Mouse (Mus musculus): ENCODE data around the gene Mdp1. TPM values are rescaled to one million over a fixed set of nuclear protein-coding genes. Genes with fewer than 3 reads are reported as not detected.

Gene Mdp1
- polyA plus RNA-seq, 1 experiment from 2014 or later, result 55.8 TPM

- Histone ChIP-seq H3K4me1 (ENCODE audit: control insufficient read depth, insufficient read depth, low read length) (0 out of 2 replicates have a peak, but pooled peaks cover 7% of the 10 kb centered on the region), H3K27ac (ENCODE audit: low read length) (peak overlapping the region; percentile 83), H3K9ac (replicated peaks; ENCODE audit: low read depth, low read length) (no peak overlapping the region; the same call in 1 of the 2 replicates), H3K27me3 (ENCODE audit: control insufficient read depth, insufficient read depth, low read length) (no peaks in the 10 kb centered on the region), H3K4me2 (replicated peaks; ENCODE audit: low read depth, low read length) (peak overlapping the region; percentile 62), H3K36me3 (ENCODE audit: control insufficient read depth, insufficient read depth, low read length) (peaks cover 31% of the 10 kb centered on the region), H3K9me3 (ENCODE audit: control insufficient read depth, low read depth, low read length) (no peaks in the 10 kb centered on the region), H3K4me3 (ENCODE audit: low read depth, low read length) (peak overlapping the region; percentile 83)
- WGBS, result 14% methylated on average over 3 of the region's 3 CpGs
- ATAC-seq (ENCODE audit: insufficient number of reproducible peaks, insufficient read depth, low FRiP score, low read depth), result peak; percentile 17; the same call in 1 of the 2 replicates
Measured at GRCm38 (mm10) chr14:55682118-55682493, 21.8 kb upstream of the Mdp1 start.

GRCm38 (mm10) chr14:55681160-55682117 is 21.1 kb upstream of the Mdp1 start, which contains the start of gene Tinf2:
Gene Tinf2, minus strand, starts transcription at chr14:55681820.
- ATAC-seq (ENCODE audit: insufficient number of reproducible peaks, insufficient read depth, low FRiP score, low read depth), result peak; percentile 97
- Histone ChIP-seq H3K9ac (replicated peaks; ENCODE audit: low read depth, low read length) (peak within 1 kb of the TSS; percentile 77), H3K4me2 (replicated peaks; ENCODE audit: low read depth, low read length) (peak within 1 kb of the TSS; percentile 62), H3K36me3 (ENCODE audit: control insufficient read depth, insufficient read depth, low read length) (peaks cover 38% of the 10 kb centered on the region), H3K4me1 (ENCODE audit: control insufficient read depth, insufficient read depth, low read length) (0 out of 2 replicates have a peak, but pooled peaks cover 7% of the 10 kb centered on the region), H3K27ac (ENCODE audit: low read length) (peak within 1 kb of the TSS; percentile 83), H3K27me3 (ENCODE audit: control insufficient read depth, insufficient read depth, low read length) (no peaks in the 10 kb centered on the region), H3K4me3 (ENCODE audit: low read depth, low read length) (peak within 1 kb of the TSS; percentile 83), H3K9me3 (ENCODE audit: control insufficient read depth, low read depth, low read length) (no peaks in the 10 kb centered on the region)
- WGBS, result under 1% methylated on average over 66 of the region's 66 CpGs

GRCm38 (mm10) chr14:55677615-55678014 is 17.3 kb upstream of the Mdp1 start:
- Histone ChIP-seq H3K4me3 (ENCODE audit: low read depth, low read length) (no peak overlapping the region), H3K9ac (replicated peaks; ENCODE audit: low read depth, low read length) (no peak overlapping the region), H3K4me2 (replicated peaks; ENCODE audit: low read depth, low read length) (no peak overlapping the region), H3K27me3 (ENCODE audit: control insufficient read depth, insufficient read depth, low read length) (no peaks in the 10 kb centered on the region), H3K4me1 (ENCODE audit: control insufficient read depth, insufficient read depth, low read length) (0 out of 2 replicates have a peak, but pooled peaks cover 10% of the 10 kb centered on the region), H3K36me3 (ENCODE audit: control insufficient read depth, insufficient read depth, low read length) (peaks cover 53% of the 10 kb centered on the region), H3K9me3 (ENCODE audit: control insufficient read depth, low read depth, low read length) (no peaks in the 10 kb centered on the region), H3K27ac (ENCODE audit: low read length) (no peak overlapping the region)
- 86% methylated on average over 4 of the region's 4 CpGs for WGBS
- no peak for ATAC-seq (ENCODE audit: insufficient number of reproducible peaks, insufficient read depth, low FRiP score, low read depth)

GRCm38 (mm10) chr14:55672741-55673060 is 12.4 kb upstream of the Mdp1 start:
- peak overlapping the region; percentile 64; the same call in 1 of the 2 replicates for H3K9ac ChIP-seq (replicated peaks; ENCODE audit: low read depth, low read length)
- no peaks in the 10 kb centered on the region for H3K27me3 ChIP-seq (ENCODE audit: control insufficient read depth, insufficient read depth, low read length)
- peak overlapping the region; percentile 83 for H3K4me3 ChIP-seq (ENCODE audit: low read depth, low read length)
- H3K4me1 ChIP-seq (ENCODE audit: control insufficient read depth, insufficient read depth, low read length), result 0 out of 2 replicates have a peak, but pooled peaks cover 9% of the 10 kb centered on the region
- no peak for ATAC-seq (ENCODE audit: insufficient number of reproducible peaks, insufficient read depth, low FRiP score, low read depth)
- no peak overlapping the region for H3K27ac ChIP-seq (ENCODE audit: low read length)
- no peaks in the 10 kb centered on the region for H3K9me3 ChIP-seq (ENCODE audit: control insufficient read depth, low read depth, low read length)
- WGBS, result 73% methylated on average over 7 of the region's 7 CpGs
- peak overlapping the region; percentile 66 for H3K4me2 ChIP-seq (replicated peaks; ENCODE audit: low read depth, low read length)
- peaks cover 31% of the 10 kb centered on the region for H3K36me3 ChIP-seq (ENCODE audit: control insufficient read depth, insufficient read depth, low read length)

- no peaks in the 10 kb centered on the region for H3K9me3 ChIP-seq (ENCODE audit: control insufficient read depth, low read depth, low read length)
- peak within 1 kb of the TSS; percentile 64 for H3K9ac ChIP-seq (replicated peaks; ENCODE audit: low read depth, low read length)
- H3K4me3 ChIP-seq (ENCODE audit: low read depth, low read length), result peak within 1 kb of the TSS; percentile 83
- no peaks in the 10 kb centered on the region for H3K27me3 ChIP-seq (ENCODE audit: control insufficient read depth, insufficient read depth, low read length)
- H3K36me3 ChIP-seq (ENCODE audit: control insufficient read depth, insufficient read depth, low read length), result peaks cover 25% of the 10 kb centered on the region
- H3K27ac ChIP-seq (ENCODE audit: low read length), result peak within 1 kb of the TSS; percentile 70; the same call in 1 of the 2 replicates
- H3K4me1 ChIP-seq (ENCODE audit: control insufficient read depth, insufficient read depth, low read length), result 0 out of 2 replicates have a peak, but pooled peaks cover 9% of the 10 kb centered on the region
- ATAC-seq (ENCODE audit: insufficient number of reproducible peaks, insufficient read depth, low FRiP score, low read depth), result peak; percentile 96
- peak within 1 kb of the TSS; percentile 85 for H3K4me2 ChIP-seq (replicated peaks; ENCODE audit: low read depth, low read length)
- under 1% methylated on average over 38 of the region's 38 CpGs for WGBS
Measured at GRCm38 (mm10) chr14:55671833-55672740, 11.8 kb upstream of the Mdp1 start, which contains the start of the genes Gmpr2 and Nedd8. Gene Gmpr2, plus strand, starts transcription at chr14:55671941. Gene Nedd8, minus strand, starts transcription at chr14:55672124.

GRCm38 (mm10) chr14:55671486-55671832 is 11.2 kb upstream of the Mdp1 start:
- no peaks in the 10 kb centered on the region for H3K27me3 ChIP-seq (ENCODE audit: control insufficient read depth, insufficient read depth, low read length)
- H3K9ac ChIP-seq (replicated peaks; ENCODE audit: low read depth, low read length), result peak overlapping the region; percentile 64
- 0 out of 2 replicates have a peak, but pooled peaks cover 9% of the 10 kb centered on the region for H3K4me1 ChIP-seq (ENCODE audit: control insufficient read depth, insufficient read depth, low read length)
- peak overlapping the region; percentile 70; the same call in 1 of the 2 replicates for H3K27ac ChIP-seq (ENCODE audit: low read length)
- H3K4me3 ChIP-seq (ENCODE audit: low read depth, low read length), result peak overlapping the region; percentile 83
- no peaks in the 10 kb centered on the region for H3K9me3 ChIP-seq (ENCODE audit: control insufficient read depth, low read depth, low read length)
- peak overlapping the region; percentile 85 for H3K4me2 ChIP-seq (replicated peaks; ENCODE audit: low read depth, low read length)
- WGBS, result under 1% methylated on average over 12 of the region's 12 CpGs
- ATAC-seq (ENCODE audit: insufficient number of reproducible peaks, insufficient read depth, low FRiP score, low read depth), result peak; percentile 28
- peaks cover 23% of the 10 kb centered on the region for H3K36me3 ChIP-seq (ENCODE audit: control insufficient read depth, insufficient read depth, low read length)

- H3K27me3 ChIP-seq (ENCODE audit: control insufficient read depth, insufficient read depth, low read length), result no peaks in the 10 kb centered on the region
- H3K36me3 ChIP-seq (ENCODE audit: control insufficient read depth, insufficient read depth, low read length), result peaks cover 28% of the 10 kb centered on the region
- no peak overlapping the region for H3K9ac ChIP-seq (replicated peaks; ENCODE audit: low read depth, low read length)
- no peak; the same call in 1 of the 2 replicates for ATAC-seq (ENCODE audit: insufficient number of reproducible peaks, insufficient read depth, low FRiP score, low read depth)
- H3K27ac ChIP-seq (ENCODE audit: low read length), result no peak overlapping the region
- no peaks in the 10 kb centered on the region for H3K9me3 ChIP-seq (ENCODE audit: control insufficient read depth, low read depth, low read length)
- peak overlapping the region; percentile 54 for H3K4me2 ChIP-seq (replicated peaks; ENCODE audit: low read depth, low read length)
- WGBS, result 44% methylated on average over 2 of the region's 2 CpGs
- H3K4me3 ChIP-seq (ENCODE audit: low read depth, low read length), result peak overlapping the region; percentile 84
- H3K4me1 ChIP-seq (ENCODE audit: control insufficient read depth, insufficient read depth, low read length), result 0 out of 2 replicates have a peak, but pooled peaks cover 6% of the 10 kb centered on the region
Measured at GRCm38 (mm10) chr14:55660636-55661035, 328 bp upstream of the Mdp1 start.

- Histone ChIP-seq H3K9me3 (ENCODE audit: control insufficient read depth, low read depth, low read length) (no peaks in the 10 kb centered on the region), H3K27me3 (ENCODE audit: control insufficient read depth, insufficient read depth, low read length) (no peaks in the 10 kb centered on the region), H3K4me2 (replicated peaks; ENCODE audit: low read depth, low read length) (no peak overlapping the region), H3K9ac (replicated peaks; ENCODE audit: low read depth, low read length) (no peak overlapping the region), H3K36me3 (ENCODE audit: control insufficient read depth, insufficient read depth, low read length) (peaks cover 21% of the 10 kb centered on the region), H3K4me3 (ENCODE audit: low read depth, low read length) (no peak overlapping the region), H3K4me1 (ENCODE audit: control insufficient read depth, insufficient read depth, low read length) (0 out of 2 replicates have a peak, but pooled peaks cover 6% of the 10 kb centered on the region), H3K27ac (ENCODE audit: low read length) (no peak overlapping the region)
- ATAC-seq (ENCODE audit: insufficient number of reproducible peaks, insufficient read depth, low FRiP score, low read depth), result no peak
- 87% methylated on average over 5 of the region's 5 CpGs for WGBS
Measured at GRCm38 (mm10) chr14:55658011-55658410, 2.3 kb downstream of the Mdp1 start.

Measured in stomach, embryonic 14.5 days (tissue).